Mouse (Mus musculus): Measurements from ENCODE around the gene Trpt1.

DNA sequence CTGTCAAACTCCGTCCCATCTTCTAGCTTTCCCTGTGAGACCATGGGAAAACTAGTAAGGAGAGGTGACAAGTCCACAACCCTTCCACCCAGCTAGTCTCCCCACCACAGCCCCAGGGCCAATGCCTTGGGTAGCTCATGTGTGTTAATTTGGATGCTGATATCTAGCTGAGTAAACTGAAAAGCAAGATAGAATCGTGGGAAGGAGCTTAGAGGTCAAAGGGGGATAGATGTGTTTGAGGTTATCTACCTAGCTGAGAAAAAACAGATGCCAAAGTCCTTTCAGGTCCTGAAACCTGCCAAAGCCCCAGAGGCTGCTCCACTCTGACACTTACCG lies 17.3 kb upstream of the Trpt1 start:
- TF ChIP-seq CTCF (IDR thresholded peaks at IDR 0.05; ENCODE audit: control insufficient read depth, insufficient read depth, insufficient read length) (no peak), MAX (IDR thresholded peaks at IDR 0.05) (no peak), MYOG (IDR thresholded peaks at IDR 0.05; ENCODE audit: control insufficient read depth, extremely low read depth, insufficient read length) (no peak), FOSL1 (IDR thresholded peaks at IDR 0.05; ENCODE audit: insufficient read depth, low read length, poor library complexity, severe bottlenecking) (no peak), CEBPB (IDR thresholded peaks at IDR 0.05; ENCODE audit: low read depth) (no peak), MYOD1 (IDR thresholded peaks at IDR 0.05; ENCODE audit: control insufficient read depth, insufficient read length, low read depth) (no peak), USF1 (IDR thresholded peaks at IDR 0.05; ENCODE audit: low read depth) (no peak)
